Mouse (Mus musculus) CD4-positive naive resting alpha-beta T cell, adult 76 days (primary cell): ENCODE measurements around the gene Gm21976. TPM values are rescaled to one million over a fixed set of nuclear protein-coding genes. Genes with fewer than 3 reads are reported as not detected.

Source experiments
- total RNA-seq: library from RNA; stranded (reverse); gene quantifications from one replicate; pipeline ENCODE4 v1.2.4, GENCODE M21; 2023

The Gm21976 gene
- total RNA-seq: not detected

DNA sequence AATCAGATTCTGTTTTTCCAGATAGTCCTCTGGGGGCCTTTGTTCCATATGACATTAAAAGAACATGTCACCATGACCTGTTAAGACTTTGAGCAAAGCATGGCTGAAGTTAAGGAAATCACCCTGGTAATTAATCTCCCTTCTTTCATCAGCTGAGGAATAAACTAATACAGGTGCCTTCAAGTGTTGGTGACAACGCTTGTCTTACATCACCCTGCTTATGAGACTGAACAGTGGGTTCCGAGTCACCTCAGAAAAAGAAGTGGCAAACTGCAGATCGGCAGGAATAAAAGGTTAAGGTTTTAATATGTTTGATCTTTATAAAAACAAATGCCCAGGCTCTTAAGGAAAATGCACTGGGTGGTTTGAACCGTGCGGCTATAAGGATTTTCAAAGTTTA lies at the start of gene Gm21976:
Gene Gm21976, plus strand, starts transcription at position 202 of the 400 bp plus-strand sequence.

DNA sequence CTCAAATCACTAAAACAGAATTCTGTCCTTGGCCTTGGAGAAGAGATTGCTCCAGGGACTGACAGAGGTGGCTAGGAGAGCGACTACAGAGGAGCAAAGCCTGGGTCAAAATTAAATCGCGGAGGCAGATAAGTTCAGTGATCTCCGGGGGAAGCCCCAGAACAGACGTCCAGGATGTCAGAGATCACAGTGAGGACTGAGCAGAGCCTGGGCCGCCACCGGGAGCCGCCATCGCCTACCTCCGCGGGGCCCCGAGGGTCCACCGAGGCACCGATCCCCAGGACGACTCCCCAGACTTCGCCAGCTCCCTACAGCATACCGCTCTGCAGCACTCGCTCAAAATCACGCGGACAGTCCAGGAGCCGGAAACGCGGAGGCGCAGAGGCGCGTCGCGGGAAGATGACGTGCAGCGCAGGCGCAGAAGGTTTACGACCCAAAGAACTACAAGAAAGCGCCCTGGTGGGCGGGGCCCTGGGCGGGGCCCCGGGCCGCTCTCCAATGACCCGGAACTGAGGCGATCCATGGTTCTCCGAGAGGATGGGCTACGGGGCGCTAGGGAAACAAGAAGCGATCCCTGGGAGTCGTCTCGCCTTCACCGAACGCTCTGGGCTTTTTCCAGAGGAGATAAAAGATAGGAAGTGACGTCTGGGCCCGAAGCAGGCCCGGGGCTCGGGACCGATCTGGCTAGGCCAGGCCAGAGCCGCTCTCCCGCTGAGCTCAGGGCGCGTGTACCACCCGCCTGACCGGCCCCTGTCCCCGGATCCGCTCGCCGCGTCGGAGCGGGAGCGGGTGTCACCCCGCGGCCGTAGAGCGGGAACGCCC lies 16.8 kb upstream of the Gm21976 start, which contains the start of the genes Utp15 and Ankra2:
Gene Utp15, minus strand, starts transcription at position 406 of the 822 bp plus-strand sequence.
Gene Ankra2, plus strand, starts transcription at position 439 of the 822 bp plus-strand sequence.

DNA sequence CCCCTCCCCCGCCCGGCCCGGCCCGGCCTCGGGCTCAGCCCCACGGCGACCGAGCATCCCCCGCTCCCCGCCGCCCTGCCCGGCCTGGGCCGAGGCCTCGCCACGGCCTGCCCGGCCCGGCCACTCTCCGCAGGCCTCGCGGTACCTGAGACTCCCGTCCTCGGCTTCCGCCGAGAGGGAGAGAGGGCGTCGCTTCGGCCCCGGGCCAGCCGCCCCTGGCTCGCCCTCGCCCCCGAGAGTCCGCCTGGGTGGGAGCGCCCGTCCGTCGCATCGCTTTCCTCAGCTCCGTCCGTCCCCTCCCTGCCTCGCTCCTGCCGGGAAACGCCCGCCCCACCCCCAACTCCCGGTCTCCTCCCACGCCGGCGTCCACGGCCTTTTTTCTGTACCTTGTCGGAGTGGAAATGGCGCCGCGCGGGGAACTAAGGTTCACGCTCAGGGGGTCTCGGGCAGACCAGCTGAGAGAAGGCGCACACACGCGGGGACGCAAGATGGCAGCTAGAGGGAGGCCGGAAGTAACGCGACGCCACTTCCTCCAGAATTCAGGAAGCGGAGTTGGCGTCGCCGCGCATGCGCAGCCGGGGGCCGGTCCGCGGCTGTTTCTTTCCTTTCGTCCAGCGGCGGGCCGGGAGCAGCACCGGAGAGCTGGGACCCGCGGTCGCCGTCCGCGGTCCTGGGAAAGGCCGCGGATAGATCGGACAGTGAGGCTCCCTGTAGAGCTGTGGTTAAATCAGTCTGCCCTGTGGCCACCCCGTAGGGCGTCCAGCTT lies 37.0 kb downstream of the Gm21976 start, which contains the start of gene Btf3:
Gene Btf3, minus strand, starts transcription at position 527 of the 766 bp plus-strand sequence.

DNA sequence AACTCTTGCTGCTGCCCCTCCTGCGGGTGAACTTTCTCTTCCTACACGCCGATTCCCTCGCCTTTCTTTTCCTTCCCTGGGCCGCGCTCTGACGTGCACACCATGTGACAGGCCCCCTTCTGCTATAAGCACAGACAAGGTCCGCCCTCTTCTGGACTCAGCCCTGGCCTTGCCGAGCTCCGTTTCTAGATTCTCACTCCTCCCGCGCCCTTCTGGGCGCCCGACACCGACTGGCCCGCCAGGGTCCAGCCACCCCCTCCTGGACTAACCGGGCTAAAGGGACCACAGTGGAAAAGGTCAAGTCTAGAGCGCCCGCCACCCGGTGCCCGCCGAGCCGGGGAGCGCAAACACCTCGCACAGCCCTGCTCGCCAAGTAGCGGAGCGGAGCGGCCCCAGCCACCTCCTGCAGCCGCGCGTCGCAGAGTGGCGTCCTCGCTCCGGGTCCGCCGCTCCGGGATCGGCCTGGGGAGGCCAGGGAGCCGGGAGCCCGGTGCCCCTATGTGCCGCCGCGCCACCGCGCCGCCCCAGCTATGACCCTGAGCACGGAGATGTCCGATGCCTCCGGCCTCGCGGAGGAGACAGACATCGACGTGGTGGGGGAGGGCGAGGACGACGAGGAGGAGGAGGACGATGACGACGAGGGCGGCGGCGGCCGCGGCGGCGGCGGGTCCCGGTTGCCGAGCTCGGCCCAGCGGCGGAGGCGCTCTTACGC lies 74.6 kb downstream of the Gm21976 start, which contains the start of gene Foxd1:
Gene Foxd1, plus strand, starts transcription at position 153 of the 712 bp plus-strand sequence.

Other genes starting within 250 kb of the Gm21976 start
- gene Arhgef28, start 73.4 kb upstream of the Gm21976 start, total RNA-seq: not detected
- gene Utp15, start 16.8 kb upstream of the Gm21976 start, total RNA-seq: 46.2 TPM
- gene Ankra2, start 16.8 kb upstream of the Gm21976 start, total RNA-seq: 27.0 TPM
- 446 TPM for gene Btf3, start 37.1 kb downstream of the Gm21976 start, total RNA-seq
- not detected for gene Foxd1, start 74.4 kb downstream of the Gm21976 start, total RNA-seq
- not detected for gene Gm10320, start 212.1 kb downstream of the Gm21976 start, total RNA-seq